1 mouse cellular context compared by ENCODE assay signal in the genomic region with DNA sequence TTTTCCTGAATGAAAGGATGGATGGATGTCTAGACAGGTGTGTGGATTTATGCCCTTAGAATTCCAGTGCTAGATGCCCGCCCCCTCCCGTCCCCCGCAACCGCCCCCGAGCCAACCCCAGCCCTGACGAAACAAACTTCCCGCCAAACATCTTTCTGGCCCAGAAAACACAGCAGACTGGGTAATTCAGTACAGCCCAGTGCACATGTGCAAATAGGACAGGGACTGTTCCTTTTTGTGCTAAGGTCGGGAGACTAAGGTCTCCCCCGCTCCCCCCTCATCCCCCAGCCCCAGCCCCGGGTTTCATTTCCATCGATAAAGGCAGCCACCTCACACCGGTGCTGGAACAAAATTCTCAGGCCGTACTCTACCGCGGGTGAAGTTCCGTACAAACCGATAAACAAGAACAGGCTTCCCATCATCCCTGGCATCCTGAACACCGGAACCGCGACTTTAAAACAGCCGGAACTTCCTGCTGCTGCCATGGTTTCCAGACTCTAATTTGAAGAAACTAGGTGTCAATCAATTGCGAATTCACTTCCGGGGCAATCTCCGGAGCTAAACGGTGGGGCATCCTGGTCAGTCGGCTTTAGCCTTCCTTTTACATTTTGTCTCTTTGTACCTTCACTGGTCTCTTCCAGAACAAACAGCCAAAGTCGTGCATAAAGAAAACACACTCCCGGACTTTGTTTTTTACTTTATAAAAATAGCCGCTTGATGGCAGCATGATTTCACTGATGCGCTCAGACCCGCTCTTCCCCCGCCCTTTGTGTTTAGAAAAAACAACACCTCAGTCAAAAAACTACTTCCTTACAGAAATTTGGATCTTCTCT.
TF ChIP-seq lines count a peak whose summit lies in the region.

No protein-coding gene starts in this region.

TF ChIP-seq in MEL, 35 proteins besides CTCF, POLR2A, EP300 and RAD21 (continued from another document):
- TF ChIP-seq HCFC1 (IDR thresholded peaks at IDR 0.05; ENCODE audit: low read depth, low read length) (peak; percentile 91), ZKSCAN1 (IDR thresholded peaks at IDR 0.05; ENCODE audit: low read depth, low read length) (peak; percentile 75; the same call in 1 of the 2 replicates), ETS1 (IDR thresholded peaks at IDR 0.05; ENCODE audit: low read depth, low read length) (peak; percentile 74), ELF1 (IDR thresholded peaks at IDR 0.05; ENCODE audit: low read depth, low read length) (peak; percentile 72), MAZ (IDR thresholded peaks at IDR 0.05; ENCODE audit: low read depth, low read length) (peak; percentile 69; the same call in 1 of the 2 replicates), POLR2AphosphoS5 (IDR thresholded peaks at IDR 0.05; ENCODE audit: borderline replicate concordance, low read depth, low read length) (no peak), POLR2AphosphoS2 (IDR thresholded peaks at IDR 0.05; ENCODE audit: low read length) (no peak), MYC (IDR thresholded peaks at IDR 0.05; ENCODE audit: low read depth, low read length) (peak; percentile 67), MXI1 (IDR thresholded peaks at IDR 0.05; ENCODE audit: low read depth, low read length) (peak; percentile 58; the same call in 1 of the 2 replicates), GABPA (IDR thresholded peaks at IDR 0.05; ENCODE audit: low read depth, low read length) (no peak), MEF2A (IDR thresholded peaks at IDR 0.05; ENCODE audit: extremely low read depth, insufficient replicate concordance, low read depth, low read length, poor library complexity, severe bottlenecking) (no peak), GATA1 (IDR thresholded peaks at IDR 0.05; ENCODE audit: low read depth, low read length) (no peak), TAL1 (IDR thresholded peaks at IDR 0.05; ENCODE audit: low read length) (no peak), JUND (IDR thresholded peaks at IDR 0.05; ENCODE audit: low read depth, low read length) (no peak), USF1 (IDR thresholded peaks at IDR 0.05; ENCODE audit: low read depth, low read length) (no peak), TBP (IDR thresholded peaks at IDR 0.05; ENCODE audit: low read depth, low read length) (0 out of 2 replicates have a peak, but pooled peaks have one; percentile 39), ZMIZ1 (IDR thresholded peaks at IDR 0.05; ENCODE audit: low read depth, low read length) (no peak), SMC3 (IDR thresholded peaks at IDR 0.05; ENCODE audit: low read depth, low read length) (peak; percentile 23; the same call in 1 of the 2 replicates), ZC3H11A (IDR thresholded peaks at IDR 0.05; ENCODE audit: low read depth, low read length) (no peak)
